Mouse (Mus musculus) liver, postnatal 0 days (tissue): Measurements from ENCODE around the gene Trim40. TPM values are rescaled to one million over a fixed set of nuclear protein-coding genes. Genes with fewer than 3 reads are reported as not detected.

Experiments
- ATAC-seq: fragments of 200-750 bp; cut with Nextera tagmentation; 2 replicates; pipeline ENCODE4 v1.8.0; 2017; ENCODE audit warnings: mild to moderate bottlenecking, moderate library complexity
- DNase-seq: peaks from one replicate; pipeline ENCODE4 v3.0.0-alpha.2; 2016
- H3K27ac ChIP-seq: fragments of 300-500 bp; sonication (generic); 2 replicates; pipeline ENCODE4 v1.5.1; 2014; ENCODE audit warnings: antibody characterized with exemption, moderate library complexity, mild to moderate bottlenecking, low read depth
- H3K27me3 ChIP-seq: fragments of 300-500 bp; sonication (generic); 2 replicates; pipeline ENCODE4 v1.6.1; 2014; ENCODE audit warnings: low read length, control low read depth, mixed read lengths; ENCODE audit not compliant: insufficient read depth
- H3K36me3 ChIP-seq: fragments of 300-500 bp; sonication (generic); replicated peaks from 2 replicates; pipeline ENCODE4 v1.6.1; 2014; ENCODE audit warnings: mild to moderate bottlenecking, control low read depth, low read length, moderate library complexity, mixed read lengths; ENCODE audit not compliant: insufficient read depth
- H3K4me1 ChIP-seq: fragments of 300-500 bp; sonication (generic); 2 replicates; pipeline ENCODE4 v1.6.1; 2014; ENCODE audit warnings: antibody characterized with exemption, mild to moderate bottlenecking, control low read depth; ENCODE audit not compliant: insufficient read depth
- H3K4me2 ChIP-seq: fragments of 300-500 bp; sonication (generic); 2 replicates; pipeline ENCODE4 v1.6.1; 2014; ENCODE audit warnings: low read depth, mild to moderate bottlenecking, low read length, moderate library complexity, mixed read lengths
- H3K4me3 ChIP-seq: fragments of 300-500 bp; sonication (generic); 2 replicates; pipeline ENCODE4 v1.5.1; 2014; ENCODE audit warnings: low read depth, low read length
- H3K9ac ChIP-seq: fragments of 300-500 bp; sonication (generic); replicated peaks from 2 replicates; pipeline ENCODE4 v1.6.1; 2014; ENCODE audit warnings: mild to moderate bottlenecking, moderate library complexity
- H3K9me3 ChIP-seq: fragments of 300-500 bp; sonication (generic); 2 replicates; pipeline ENCODE4 v1.6.1; 2016; ENCODE audit warnings: mild to moderate bottlenecking, control low read depth, low read length, mixed read lengths
- CTCF ChIP-seq: sonication (generic); IDR thresholded peaks from 2 replicates; pipeline ENCODE4 v1.5.1; 2016; ENCODE audit warnings: antibody characterized with exemption, low read depth
- EP300 ChIP-seq: IDR thresholded peaks from 2 replicates; pipeline ENCODE4 v1.6.1; 2016; ENCODE audit warnings: antibody characterized with exemption, low read depth, mild to moderate bottlenecking
- WGBS: fragments of 180-500 bp; shearing (Covaris S2); extraction: QIAGEN DNeasy Blood & Tissue Kit; methylation state at CpG from one replicate; pipeline ENCODE4 v1.1.7; 2014; ENCODE audit not compliant: insufficient replicate concordance; 5-methylcytosine and 5-hydroxymethylcytosine counted together
- polyA plus RNA-seq: library from polyadenylated mRNA; unstranded; fragments of >200 nt; fragmentation: Nextera tagmentation; extraction: Ambion mirVana; gene quantifications from 2 replicates; pipeline ENCODE4 v1.2.1, GENCODE M21; 2015

Gene Trim40
- polyA plus RNA-seq, 1 experiment from 2014 or later = not detected

GRCm38 (mm10) chr17:36840961-36841445 is 48.9 kb downstream of the Trim40 start:
- peak; percentile 13; the same call in 1 of the 2 replicates for TF ChIP-seq EP300
- no peak for TF ChIP-seq CTCF
- no peaks in the 10 kb centered on the region for H3K36me3 ChIP-seq
- DNase-seq = no peak

GRCm38 (mm10) chr17:36839931-36840330 is 50.0 kb downstream of the Trim40 start:
- no peak overlapping the region for H3K9ac ChIP-seq
- no peaks in the 10 kb centered on the region; the same call in 1 of the 2 replicates for H3K9me3 ChIP-seq
- H3K4me1 ChIP-seq = peaks cover 39% of the 10 kb centered on the region
- no peak for DNase-seq
- no peaks in the 10 kb centered on the region for H3K27me3 ChIP-seq
- WGBS = 68% methylated on average over 3 of the region's 3 CpGs
- no peak overlapping the region for H3K4me2 ChIP-seq
- H3K4me3 ChIP-seq = no peak overlapping the region
- no peak for ATAC-seq
- no peak for TF ChIP-seq EP300
- no peak overlapping the region for H3K27ac ChIP-seq
- H3K36me3 ChIP-seq = no peaks in the 10 kb centered on the region

More at GRCm38 (mm10) chr17:36840961-36841445, 48.9 kb downstream of the Trim40 start:
- Histone ChIP-seq H3K27ac (no peak overlapping the region), H3K27me3 (no peaks in the 10 kb centered on the region), H3K4me3 (no peak overlapping the region), H3K9me3 (no peaks in the 10 kb centered on the region), H3K4me1 (peaks cover 40% of the 10 kb centered on the region), H3K9ac (no peak overlapping the region), H3K4me2 (no peak overlapping the region)
- ATAC-seq = no peak

- Histone ChIP-seq H3K27ac (no peak overlapping the region), H3K4me3 (no peak overlapping the region), H3K27me3 (no peaks in the 10 kb centered on the region), H3K9me3 (no peaks in the 10 kb centered on the region; the same call in 1 of the 2 replicates), H3K4me2 (no peak overlapping the region), H3K9ac (no peak overlapping the region), H3K36me3 (no peaks in the 10 kb centered on the region), H3K4me1 (peaks cover 30% of the 10 kb centered on the region)
- no peak for TF ChIP-seq EP300
- no peak for TF ChIP-seq CTCF
- WGBS = 38% methylated on average over 5 of the region's 5 CpGs
- ATAC-seq = no peak
- peak; percentile 10 for DNase-seq
Observed at GRCm38 (mm10) chr17:36839001-36839400, 50.9 kb downstream of the Trim40 start.

- peaks cover 20% of the 10 kb centered on the region for H3K4me1 ChIP-seq
- DNase-seq = peak; percentile 97
Observed at GRCm38 (mm10) chr17:36836874-36837647, 52.9 kb downstream of the Trim40 start, which contains the start of gene Trim26. Gene Trim26 (plus strand): TSS chr17:36837134.

GRCm38 (mm10) chr17:36836427-36836812 is 53.5 kb downstream of the Trim40 start:
- Histone ChIP-seq H3K9me3 (no peaks in the 10 kb centered on the region; the same call in 1 of the 2 replicates), H3K4me2 (peak overlapping the region; percentile 94), H3K4me3 (peak overlapping the region; percentile 66), H3K27ac (peak overlapping the region; percentile 85), H3K4me1 (peaks cover 20% of the 10 kb centered on the region), H3K9ac (peak overlapping the region; percentile 73), H3K36me3 (no peaks in the 10 kb centered on the region), H3K27me3 (no peaks in the 10 kb centered on the region)
- DNase-seq (no peak), ATAC-seq (no peak)
- 9% methylated on average over 3 of the region's 3 CpGs for WGBS
- TF ChIP-seq EP300 (no peak), CTCF (no peak; the same call in 1 of the 2 replicates)

More at GRCm38 (mm10) chr17:36836874-36837647, 52.9 kb downstream of the Trim40 start, which contains the start of gene Trim26:
- ATAC-seq = peak; percentile 95
- Histone ChIP-seq H3K9me3 (no peaks in the 10 kb centered on the region; the same call in 1 of the 2 replicates), H3K9ac (peak within 1 kb of the TSS; percentile 73), H3K4me3 (peak within 1 kb of the TSS; percentile 66), H3K27me3 (no peaks in the 10 kb centered on the region), H3K36me3 (no peaks in the 10 kb centered on the region), H3K4me2 (peak within 1 kb of the TSS; percentile 94), H3K27ac (peak within 1 kb of the TSS; percentile 85)
- WGBS = under 1% methylated on average over 57 of the region's 58 CpGs
- no peak for TF ChIP-seq CTCF
- TF ChIP-seq EP300 = peak; percentile 31; the same call in 1 of the 2 replicates

GRCm38 (mm10) chr17:36835591-36836426 is 54.1 kb downstream of the Trim40 start:
- H3K4me3 ChIP-seq = peak overlapping the region; percentile 66
- H3K4me2 ChIP-seq = peak overlapping the region; percentile 94
- ATAC-seq (peak; percentile 37), DNase-seq (peak; percentile 72)
- TF ChIP-seq CTCF (peak; percentile 49), EP300 (no peak)
- no peaks in the 10 kb centered on the region for H3K27me3 ChIP-seq
- no peaks in the 10 kb centered on the region; the same call in 1 of the 2 replicates for H3K9me3 ChIP-seq
- H3K4me1 ChIP-seq = peaks cover 15% of the 10 kb centered on the region
- peak overlapping the region; percentile 73; the same call in 1 of the 2 replicates for H3K9ac ChIP-seq
- WGBS = 27% methylated on average over 12 of the region's 12 CpGs
- no peaks in the 10 kb centered on the region for H3K36me3 ChIP-seq
- peak overlapping the region; percentile 85 for H3K27ac ChIP-seq
